Mouse (Mus musculus) bone marrow, adult 2 months (tissue): ENCODE measurements around the gene Mmp19. TPM values are rescaled to one million over a fixed set of nuclear protein-coding genes. Genes with fewer than 3 reads are reported as not detected.
A peak's percentile ranks its signal among the peaks of the same experiment; 100 is the strongest.

Source experiments
- H3K27ac ChIP-seq: fragments of 200-500 bp; 2 replicates; pipeline ENCODE4 v1.5.1; 2012; ENCODE audit warnings: low read depth, mild to moderate bottlenecking, control low read depth, inconsistent platforms, low read length; ENCODE audit not compliant: control insufficient read depth, poor library complexity, insufficient read depth
- H3K4me1 ChIP-seq: fragments of 200-500 bp; 2 replicates; pipeline ENCODE4 v1.6.1; 2011; ENCODE audit warnings: low read length; ENCODE audit not compliant: control insufficient read depth, insufficient read depth
- H3K4me3 ChIP-seq: fragments of 200-500 bp; replicated peaks from 2 replicates; pipeline ENCODE3; 2011; ENCODE audit warnings: mild to moderate bottlenecking, low read depth, low read length, control low read depth; ENCODE audit not compliant: control insufficient read depth
- CTCF ChIP-seq: fragments of 200-500 bp; IDR thresholded peaks from 2 replicates; pipeline ENCODE4 v1.5.1; 2011; ENCODE audit warnings: low read length, control low read depth; ENCODE audit not compliant: control insufficient read depth, insufficient read depth
- POLR2A ChIP-seq: fragments of 200-500 bp; IDR thresholded peaks from 2 replicates; pipeline ENCODE4 v1.6.1; 2011; ENCODE audit warnings: low read depth, mild to moderate bottlenecking, control low read depth, low read length, borderline replicate concordance; ENCODE audit not compliant: control insufficient read depth
- whole genome bisulfite sequencing: fragments of 180-500 bp; shearing (Covaris S2); methylation state at CpG from one replicate; pipeline ENCODE4 v1.1.7; 2018; 5-methylcytosine and 5-hydroxymethylcytosine counted together
- polyA plus RNA-seq: library from polyadenylated mRNA; stranded (reverse); fragments of >200 nt; gene quantifications from 2 replicates; pipeline ENCODE4 v1.2.4, GENCODE M21; 2011; ENCODE audit warnings: low replicate concordance; ENCODE audit not compliant: missing spikeins, insufficient read depth, insufficient read length

The Mmp19 gene
- polyA plus RNA-seq: 2.4 and 5.1 TPM in 2 replicates

DNA sequence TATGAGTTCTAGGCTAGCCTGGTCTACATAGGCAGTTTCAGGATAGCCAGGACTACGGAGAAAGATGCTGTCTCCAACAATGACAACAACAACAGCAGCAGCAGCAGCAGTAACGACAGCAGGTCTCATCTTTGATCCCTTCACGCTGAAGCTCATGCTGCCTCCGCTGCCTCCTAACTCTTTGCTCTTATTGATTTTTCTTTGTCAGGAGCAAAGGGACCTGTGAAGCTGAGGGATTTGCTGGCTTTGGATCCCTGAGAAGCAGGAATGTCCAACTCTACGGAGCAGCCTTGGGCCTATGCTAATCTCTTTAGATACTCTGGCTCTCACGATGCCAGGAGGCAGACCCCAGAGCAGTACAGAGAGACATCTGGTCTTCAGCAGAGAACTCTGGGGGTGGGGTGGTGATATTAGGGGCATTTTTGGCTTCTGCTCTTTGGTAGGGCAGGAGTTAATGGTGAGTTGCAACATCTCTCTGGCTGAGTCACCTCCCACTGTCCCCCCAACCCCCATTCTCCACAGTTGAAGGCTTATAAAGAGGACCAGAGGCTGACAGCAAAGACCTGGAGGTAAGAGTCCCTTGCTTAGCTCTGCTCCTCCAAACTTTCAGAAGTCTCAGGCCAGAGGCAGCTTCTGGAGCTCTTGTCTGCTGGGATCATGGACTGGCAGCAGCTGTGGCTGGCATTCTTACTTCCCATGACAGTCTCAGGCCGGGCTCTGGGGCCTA, at the start of gene Mmp19:
Gene Mmp19 (plus strand): TSS at position 513 of the 727 bp plus-strand sequence.
- H3K27ac ChIP-seq: no peak within 1 kb of the TSS
- 77% methylated on average over 7 of the region's 7 CpGs for WGBS
- TF ChIP-seq POLR2A (no peak), CTCF (no peak)
- H3K4me1 ChIP-seq: 0 out of 2 replicates have a peak, but pooled peaks cover 2% of the 10 kb centered on the region
- peak within 1 kb of the TSS; percentile 15 for H3K4me3 ChIP-seq

DNA sequence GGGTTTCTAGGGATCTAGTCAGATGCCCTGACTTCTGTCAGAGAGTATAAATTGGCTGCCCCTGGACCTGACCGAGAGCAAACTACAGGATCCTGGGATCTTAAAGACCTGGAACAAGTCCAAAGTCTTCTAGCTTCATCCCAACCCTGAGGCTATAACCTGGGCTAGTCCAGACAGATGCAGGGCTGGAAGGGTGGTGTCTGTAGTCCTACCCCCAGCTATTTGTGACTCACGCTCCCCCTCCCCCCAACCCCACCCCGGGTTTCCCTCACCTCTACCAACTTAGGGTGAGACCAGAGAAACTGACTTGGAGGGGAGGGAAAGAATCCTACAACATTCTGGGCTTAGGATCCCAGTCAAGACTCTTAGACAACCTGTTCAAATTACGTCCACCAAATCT, 48.1 kb upstream of the Mmp19 start:
- H3K4me1 ChIP-seq: peaks cover 4% of the 10 kb centered on the region
- no peak for TF ChIP-seq CTCF
- TF ChIP-seq POLR2A: no peak
- H3K4me3 ChIP-seq: peak overlapping the region; percentile 77
- H3K27ac ChIP-seq: no peak overlapping the region
- 36% methylated on average over 4 of the region's 4 CpGs for WGBS

DNA sequence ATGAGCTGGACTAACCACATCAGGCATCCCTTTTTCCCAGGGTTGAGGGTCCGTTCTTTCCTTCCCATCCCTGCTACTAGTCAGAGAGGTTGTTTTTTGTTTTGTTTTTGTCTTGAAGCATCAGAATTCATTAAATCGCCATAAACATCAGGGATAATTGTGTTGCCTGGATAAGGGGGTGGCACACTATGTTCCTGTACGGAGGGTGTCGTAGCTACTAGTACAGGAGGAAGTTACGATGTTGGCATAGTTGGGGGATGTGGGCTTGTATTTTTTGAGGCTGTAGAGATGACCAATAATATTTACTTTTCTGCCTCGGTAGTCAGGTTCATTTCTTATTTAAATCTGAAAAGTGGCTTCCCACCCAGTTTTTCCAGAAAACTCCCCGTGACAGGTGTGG, 47.5 kb upstream of the Mmp19 start:
- peak overlapping the region; percentile 97; the same call in 1 of the 2 replicates for H3K27ac ChIP-seq
- TF ChIP-seq POLR2A: no peak
- no peak for TF ChIP-seq CTCF
- 2% methylated on average over 7 of the region's 7 CpGs for WGBS

DNA sequence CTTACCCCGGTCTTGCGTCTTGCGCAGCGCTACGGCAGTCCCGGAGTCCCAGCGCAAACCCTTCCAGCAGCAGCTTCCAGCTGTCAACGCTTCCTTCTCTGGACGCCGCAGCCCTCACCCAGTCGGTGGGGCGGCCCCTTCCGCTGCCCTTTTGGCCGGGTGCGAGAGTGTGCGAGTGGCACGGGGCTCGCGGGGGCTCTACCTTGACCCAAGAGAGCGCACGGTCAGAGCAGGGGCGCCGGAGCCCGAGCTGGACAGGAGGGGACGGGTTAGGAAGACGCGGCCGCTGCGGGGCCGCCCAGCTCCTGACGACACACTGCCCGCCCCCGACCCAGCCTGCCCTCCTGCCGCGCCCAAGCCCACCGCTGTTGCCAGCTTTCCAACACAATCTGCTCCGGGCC, 46.9 kb upstream of the Mmp19 start:
- TF ChIP-seq CTCF: no peak
- TF ChIP-seq POLR2A: peak; percentile 53; the same call in 1 of the 2 replicates
- under 1% methylated on average over 37 of the region's 37 CpGs for WGBS
- peak overlapping the region; percentile 77 for H3K4me3 ChIP-seq
- H3K27ac ChIP-seq: peak overlapping the region; percentile 97
- peaks cover 4% of the 10 kb centered on the region for H3K4me1 ChIP-seq

More for the DNA sequence above, 47.5 kb upstream of the Mmp19 start:
- Histone ChIP-seq H3K4me1 (peaks cover 4% of the 10 kb centered on the region), H3K4me3 (peak overlapping the region; percentile 77)

DNA sequence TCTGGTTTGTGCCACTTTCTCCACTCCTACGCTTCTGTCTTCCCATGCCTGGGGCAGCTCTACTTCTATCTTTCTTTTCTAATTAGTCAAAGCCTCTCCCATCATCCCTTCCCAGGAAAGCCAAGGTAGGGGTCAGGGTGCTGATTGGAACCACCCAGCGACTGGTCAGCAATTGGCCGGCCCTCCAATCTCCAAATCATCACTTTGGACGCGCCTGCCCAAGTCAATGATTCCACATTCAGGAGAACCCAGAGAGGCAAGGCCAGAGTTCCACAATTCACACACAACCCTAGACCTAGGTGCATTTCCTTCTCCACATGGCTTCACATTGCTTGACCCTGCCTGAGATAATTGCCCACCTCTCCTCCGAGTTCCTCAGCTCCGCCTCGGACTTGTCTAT, 46.5 kb upstream of the Mmp19 start:
- H3K27ac ChIP-seq: peak overlapping the region; percentile 97
- H3K4me3 ChIP-seq: peak overlapping the region; percentile 77
- TF ChIP-seq CTCF: no peak
- no peak for TF ChIP-seq POLR2A
- H3K4me1 ChIP-seq: peaks cover 4% of the 10 kb centered on the region
- WGBS: 22% methylated on average over 8 of the region's 8 CpGs

DNA sequence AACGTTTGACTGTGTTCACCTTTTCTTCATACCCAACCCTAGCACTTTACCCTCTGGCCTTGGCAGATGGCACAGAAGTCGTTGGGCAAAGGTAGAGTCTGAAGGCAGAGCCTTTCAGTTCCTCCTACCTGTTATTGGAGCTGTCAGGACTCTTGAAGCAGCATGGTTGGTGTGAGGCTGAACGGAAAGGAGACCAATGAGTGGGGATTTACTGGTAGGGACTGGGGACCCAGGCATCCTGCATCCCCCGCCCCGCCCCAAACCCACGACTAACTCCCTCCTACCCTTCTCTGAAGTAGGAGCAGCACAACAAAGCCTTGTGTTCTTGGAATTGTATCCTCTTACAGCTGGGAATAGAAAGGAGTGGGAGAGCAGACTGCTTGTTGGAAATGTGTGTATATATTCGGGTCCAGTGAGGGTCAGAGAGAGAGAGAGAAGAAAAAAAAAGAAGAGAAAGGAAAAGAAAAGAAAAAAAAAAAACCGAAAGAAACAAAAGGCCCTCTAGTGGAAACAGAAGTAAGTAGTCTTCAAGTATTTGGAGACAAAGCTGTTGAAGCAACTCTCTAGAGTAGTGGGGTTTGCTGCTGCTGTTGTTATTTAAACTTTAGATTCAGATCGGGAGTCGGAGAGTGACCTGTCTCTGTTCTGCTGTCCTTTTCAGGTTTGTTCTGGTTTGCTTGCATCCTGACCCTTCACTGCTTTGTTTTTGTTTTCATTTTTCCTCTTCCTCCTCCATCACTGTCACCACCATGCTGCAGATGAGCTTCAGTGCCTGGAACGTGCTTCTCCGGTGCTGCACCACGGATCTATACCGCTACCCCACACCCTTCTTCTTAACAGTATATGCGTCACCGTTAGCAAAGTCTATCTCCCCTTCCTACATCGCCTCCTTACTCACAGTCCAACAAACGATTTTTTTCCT, 45.8 kb upstream of the Mmp19 start, which contains the start of gene Dgka:
Gene Dgka (minus strand): TSS at position 176 of the 922 bp plus-strand sequence.
- WGBS: 12% methylated on average over 18 of the region's 18 CpGs

DNA sequence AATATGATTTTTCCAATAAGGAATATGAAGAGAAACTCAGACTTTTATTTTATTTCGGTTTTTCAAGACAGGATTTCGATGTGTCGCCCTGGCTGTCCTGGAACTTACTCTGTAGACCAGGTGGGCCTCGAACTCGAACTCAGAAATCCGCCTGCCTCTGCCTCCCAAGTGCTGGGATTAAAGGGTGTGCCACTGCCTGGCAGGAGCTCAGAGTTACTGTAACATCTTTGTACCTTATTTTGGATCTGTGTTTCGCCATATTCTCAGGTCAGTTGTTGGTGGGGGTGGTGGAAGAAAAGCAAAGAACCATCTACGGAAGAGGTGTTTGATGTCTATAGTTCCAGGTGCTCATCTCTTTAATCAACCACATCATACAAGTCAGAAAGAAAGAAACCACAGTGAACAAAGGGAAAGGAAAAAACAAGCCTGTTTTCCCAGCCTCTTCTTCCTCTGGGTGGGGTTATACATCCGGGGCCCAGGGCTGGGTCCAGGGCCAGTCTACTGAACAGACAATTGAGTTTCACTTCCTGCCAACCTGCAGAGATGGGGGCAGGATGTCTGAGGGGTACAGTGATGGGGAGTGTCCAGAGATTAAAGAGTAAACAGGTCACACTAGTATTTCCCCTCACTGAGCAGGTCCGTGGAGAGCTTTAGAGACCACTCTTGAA, 44.6 kb upstream of the Mmp19 start:
- H3K27ac ChIP-seq: peak overlapping the region; percentile 80
- peak overlapping the region; percentile 16 for H3K4me3 ChIP-seq
- 67% methylated on average over 10 of the region's 10 CpGs for WGBS
- H3K4me1 ChIP-seq: peaks cover 3% of the 10 kb centered on the region; the same call in 1 of the 2 replicates
- TF ChIP-seq POLR2A: no peak
- TF ChIP-seq CTCF: no peak

More for the DNA sequence above, 45.8 kb upstream of the Mmp19 start, which contains the start of gene Dgka:
- Histone ChIP-seq H3K4me1 (peaks cover 4% of the 10 kb centered on the region), H3K4me3 (peak within 1 kb of the TSS; percentile 77), H3K27ac (peak within 1 kb of the TSS; percentile 97)
- TF ChIP-seq CTCF (no peak), POLR2A (no peak)

DNA sequence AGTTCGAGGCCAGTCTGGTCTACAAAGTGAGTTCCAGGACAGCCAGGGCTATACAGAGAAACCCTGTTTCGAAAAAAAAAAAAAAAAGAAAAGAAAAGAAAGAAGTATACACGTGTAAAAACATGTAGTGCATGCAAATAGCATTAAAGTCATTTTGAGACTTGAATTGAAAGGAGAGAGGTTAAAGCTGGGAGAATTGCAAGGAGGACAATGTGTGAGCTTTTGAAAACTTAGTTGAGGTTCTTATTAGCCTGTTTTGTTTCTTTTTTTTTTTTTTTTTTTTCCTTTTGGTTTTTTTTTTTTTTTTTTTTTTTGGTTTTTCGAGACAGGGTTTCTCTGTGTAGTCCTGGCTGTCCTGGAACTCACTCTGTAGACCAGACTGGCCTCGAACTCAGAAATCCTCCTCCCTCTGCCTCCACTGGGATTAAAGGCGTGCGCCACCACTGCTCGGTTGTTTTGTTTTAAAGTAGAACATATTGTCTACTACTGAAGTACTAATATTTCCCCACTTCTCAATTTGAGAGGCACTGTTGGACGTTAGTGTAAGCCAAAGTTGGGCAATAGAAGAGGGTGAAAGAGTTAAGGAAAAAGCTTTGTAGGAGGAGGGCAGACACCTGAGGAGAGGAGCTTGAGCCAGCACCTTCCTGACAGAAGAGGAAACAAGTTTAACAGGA, 43.6 kb upstream of the Mmp19 start:
- peaks cover 3% of the 10 kb centered on the region; the same call in 1 of the 2 replicates for H3K4me1 ChIP-seq
- 29% methylated on average over 8 of the region's 9 CpGs for WGBS
- H3K4me3 ChIP-seq: peak overlapping the region; percentile 90
- no peak for TF ChIP-seq POLR2A
- no peak for TF ChIP-seq CTCF
- H3K27ac ChIP-seq: peak overlapping the region; percentile 96
